Mouse (Mus musculus): ENCODE results near the gene Slc7a7. TPM values are rescaled to one million over a fixed set of nuclear protein-coding genes. Genes with fewer than 3 reads are reported as not detected.
A peak's percentile ranks its signal among the peaks of the same experiment; 100 is the strongest.

Slc7a7 gene
- total and polyA plus RNA-seq, 3 experiments: 20.1 to 65.6 TPM; not detected in 1

- TF ChIP-seq MEF2A (IDR thresholded peaks at IDR 0.05; ENCODE audit: extremely low read depth, insufficient replicate concordance, low read depth, low read length, poor library complexity, severe bottlenecking) (no peak), POLR2AphosphoS5 (IDR thresholded peaks at IDR 0.05; ENCODE audit: borderline replicate concordance, low read depth, low read length) (no peak), BHLHE40 (IDR thresholded peaks at IDR 0.05; ENCODE audit: borderline replicate concordance, low read depth, low read length) (peak; percentile 22; the same call in 1 of the 2 replicates), ZKSCAN1 (IDR thresholded peaks at IDR 0.05; ENCODE audit: low read depth, low read length) (no peak), POLR2A (IDR thresholded peaks at IDR 0.05; ENCODE audit: control insufficient read depth in 1 of 2, insufficient read depth in 1 of 2, low read depth in 1 of 2, low read length in 2 of 2, poor library complexity in 1 of 2) (no peak), CHD2 (IDR thresholded peaks at IDR 0.05; ENCODE audit: low read length) (no peak), NELFE (IDR thresholded peaks at IDR 0.05; ENCODE audit: low read depth, low read length) (no peak), GABPA (IDR thresholded peaks at IDR 0.05; ENCODE audit: low read depth, low read length) (no peak), ZMIZ1 (IDR thresholded peaks at IDR 0.05; ENCODE audit: low read depth, low read length) (no peak), USF1 (IDR thresholded peaks at IDR 0.05; ENCODE audit: low read depth, low read length) (0 out of 2 replicates have a peak, but pooled peaks have one; percentile 6), EP300 (IDR thresholded peaks at IDR 0.05; ENCODE audit: low read depth in 1 of 2, low read length in 2 of 2) (peak in 1 of 2 experiments; percentile 63; a peak in 3 of 4 replicates)
Observed at GRCm38 (mm10) chr14:54321556-54322376, 95.8 kb downstream of the Slc7a7 start (continued).

Other genes with a start within 250 kb of the Slc7a7 start
- 172 and 186 TPM in 2 replicates for gene Dad1, start 163.7 kb downstream of the Slc7a7 start, total RNA-seq (2012; rRNA removed)
- gene Dad1, start 163.7 kb downstream of the Slc7a7 start, polyA plus RNA-seq (2012; ENCODE audit: insufficient read depth in 1 of 2, insufficient read length in 2 of 2, low read depth in 1 of 2, low replicate concordance in 2 of 2, missing spikeins in 1 of 2): 100 to 1,000 TPM in 1 of 2 experiments, not detected in 1; 320 TPM
- gene Abhd4, start 163.6 kb downstream of the Slc7a7 start, total RNA-seq (2012; rRNA removed): 13.1 and 13.2 TPM in 2 replicates
- gene Abhd4, start 163.6 kb downstream of the Slc7a7 start, polyA plus RNA-seq (2012; ENCODE audit: insufficient read depth in 1 of 2, insufficient read length in 2 of 2, low read depth in 1 of 2, low replicate concordance in 2 of 2, missing spikeins in 1 of 2): 10 to 100 TPM in 1 of 2 experiments, not detected in 1; 32.0 TPM
- not detected in 2 replicates for gene Olfr49, start 132.8 kb downstream of the Slc7a7 start, total RNA-seq (2012; rRNA removed)
- not detected for gene Olfr49, start 132.8 kb downstream of the Slc7a7 start, polyA plus RNA-seq (2012; ENCODE audit: insufficient read depth in 1 of 2, insufficient read length in 2 of 2, low read depth in 1 of 2, low replicate concordance in 2 of 2, missing spikeins in 1 of 2)
- 43.3 TPM in 2 replicates for gene Oxa1l, start 56.9 kb downstream of the Slc7a7 start, total RNA-seq (2012; rRNA removed)
- gene Oxa1l, start 56.9 kb downstream of the Slc7a7 start, polyA plus RNA-seq (2012; ENCODE audit: insufficient read depth in 1 of 2, insufficient read length in 2 of 2, low read depth in 1 of 2, low replicate concordance in 2 of 2, missing spikeins in 1 of 2): 100 to 1,000 TPM in 1 of 2 experiments, not detected in 1; 143 TPM
- 473 and 532 TPM in 2 replicates for gene Mrpl52, start 9.1 kb upstream of the Slc7a7 start, total RNA-seq (2012; rRNA removed)
- 100 to 1,000 TPM in 1 of 2 experiments, not detected in 1; 469 TPM for gene Mrpl52, start 9.1 kb upstream of the Slc7a7 start, polyA plus RNA-seq (2012; ENCODE audit: insufficient read depth in 1 of 2, insufficient read length in 2 of 2, low read depth in 1 of 2, low replicate concordance in 2 of 2, missing spikeins in 1 of 2)
- 19.4 and 20.1 TPM in 2 replicates for gene Mmp14, start 13.8 kb upstream of the Slc7a7 start, total RNA-seq (2012; rRNA removed)
- 10 to 100 TPM in 1 of 2 experiments, not detected in 1; 29.9 TPM for gene Mmp14, start 13.8 kb upstream of the Slc7a7 start, polyA plus RNA-seq (2012; ENCODE audit: insufficient read depth in 1 of 2, insufficient read length in 2 of 2, low read depth in 1 of 2, low replicate concordance in 2 of 2, missing spikeins in 1 of 2)
- 53.6 and 55.4 TPM in 2 replicates for gene Lrp10, start 46.4 kb upstream of the Slc7a7 start, total RNA-seq (2012; rRNA removed)
- gene Lrp10, start 46.4 kb upstream of the Slc7a7 start, polyA plus RNA-seq (2012; ENCODE audit: insufficient read depth in 1 of 2, insufficient read length in 2 of 2, low read depth in 1 of 2, low replicate concordance in 2 of 2, missing spikeins in 1 of 2): 100 to 1,000 TPM in 1 of 2 experiments, not detected in 1; 110 TPM
- gene Rem2, start 58.3 kb upstream of the Slc7a7 start, total RNA-seq (2012; rRNA removed): 28.6 and 38.8 TPM in 2 replicates
- 1 to 10 TPM in 1 of 2 experiments, not detected in 1; 4.8 TPM for gene Rem2, start 58.3 kb upstream of the Slc7a7 start, polyA plus RNA-seq (2012; ENCODE audit: insufficient read depth in 1 of 2, insufficient read length in 2 of 2, low read depth in 1 of 2, low replicate concordance in 2 of 2, missing spikeins in 1 of 2)
- 170 and 192 TPM in 2 replicates for gene Prmt5, start 99.7 kb upstream of the Slc7a7 start, total RNA-seq (2012; rRNA removed)
- gene Prmt5, start 99.7 kb upstream of the Slc7a7 start, polyA plus RNA-seq (2012; ENCODE audit: insufficient read depth in 1 of 2, insufficient read length in 2 of 2, low read depth in 1 of 2, low replicate concordance in 2 of 2, missing spikeins in 1 of 2): 100 to 1,000 TPM in 1 of 2 experiments, not detected in 1; 167 TPM
- 39.2 and 47.5 TPM in 2 replicates for gene Haus4, start 136.8 kb upstream of the Slc7a7 start, total RNA-seq (2012; rRNA removed)
- gene Haus4, start 136.8 kb upstream of the Slc7a7 start, polyA plus RNA-seq (2012; ENCODE audit: insufficient read depth in 1 of 2, insufficient read length in 2 of 2, low read depth in 1 of 2, low replicate concordance in 2 of 2, missing spikeins in 1 of 2): 10 to 100 TPM in 1 of 2 experiments, not detected in 1; 73.4 TPM
- gene Ajuba, start 159.8 kb upstream of the Slc7a7 start, total RNA-seq (2012; rRNA removed): 0.07 and 0.08 TPM in 2 replicates
- gene Ajuba, start 159.8 kb upstream of the Slc7a7 start, polyA plus RNA-seq (2012; ENCODE audit: insufficient read depth in 1 of 2, insufficient read length in 2 of 2, low read depth in 1 of 2, low replicate concordance in 2 of 2, missing spikeins in 1 of 2): under 1 TPM in 1 of 2 experiments, not detected in 1; 0.08 TPM
- gene 4931414P19Rik, start 188.2 kb upstream of the Slc7a7 start, total RNA-seq (2012; rRNA removed): 1.9 and 2.1 TPM in 2 replicates
- 1 to 10 TPM in 1 of 2 experiments, not detected in 1; 4.8 TPM for gene 4931414P19Rik, start 188.2 kb upstream of the Slc7a7 start, polyA plus RNA-seq (2012; ENCODE audit: insufficient read depth in 1 of 2, insufficient read length in 2 of 2, low read depth in 1 of 2, low replicate concordance in 2 of 2, missing spikeins in 1 of 2)
- 305 and 327 TPM in 2 replicates for gene Psmb5, start 200.2 kb upstream of the Slc7a7 start, total RNA-seq (2012; rRNA removed)
- gene Psmb5, start 200.2 kb upstream of the Slc7a7 start, polyA plus RNA-seq (2012; ENCODE audit: insufficient read depth in 1 of 2, insufficient read length in 2 of 2, low read depth in 1 of 2, low replicate concordance in 2 of 2, missing spikeins in 1 of 2): 100 to 1,000 TPM; 318 to 546 TPM
- gene Psmb11, start 203.7 kb upstream of the Slc7a7 start, total RNA-seq (2012; rRNA removed): not detected in 2 replicates
- under 1 TPM in 1 of 2 experiments, not detected in 1; 0.06 TPM for gene Psmb11, start 203.7 kb upstream of the Slc7a7 start, polyA plus RNA-seq (2012; ENCODE audit: insufficient read depth in 1 of 2, insufficient read length in 2 of 2, low read depth in 1 of 2, low replicate concordance in 2 of 2, missing spikeins in 1 of 2)
- gene Gm17606, start 223.2 kb upstream of the Slc7a7 start, total RNA-seq (2012; rRNA removed): not detected in 2 replicates
- gene Gm17606, start 223.2 kb upstream of the Slc7a7 start, polyA plus RNA-seq (2012; ENCODE audit: insufficient read depth in 1 of 2, insufficient read length in 2 of 2, low read depth in 1 of 2, low replicate concordance in 2 of 2, missing spikeins in 1 of 2): under 1 TPM in 1 of 2 experiments, not detected in 1; 0.99 TPM
- 0.89 and 0.92 TPM in 2 replicates for gene Cdh24, start 223.6 kb upstream of the Slc7a7 start, total RNA-seq (2012; rRNA removed)
- gene Cdh24, start 223.6 kb upstream of the Slc7a7 start, polyA plus RNA-seq (2012; ENCODE audit: insufficient read depth in 1 of 2, insufficient read length in 2 of 2, low read depth in 1 of 2, low replicate concordance in 2 of 2, missing spikeins in 1 of 2): 1 to 10 TPM in 1 of 2 experiments, not detected in 1; 5.8 TPM